In genomic region chr2:164456413-164456812, GRCm38 (mm10) we compare ENCODE assay signal across 7 mouse cellular contexts. TPM values are rescaled to one million over a fixed set of nuclear protein-coding genes. Genes with fewer than 3 reads are reported as not detected.
DNase-seq lines count a peak whose midpoint lies in the region; ATAC-seq and TF ChIP-seq lines count a peak whose summit lies in the region.

No protein-coding gene starts in this region.

- H3K9me3 ChIP-seq in limb, embryonic 11.5 days (ENCODE audit: control insufficient read depth, low read length) = no peaks in the 10 kb centered on the region
- H3K9me3 ChIP-seq in stomach, embryonic 14.5 days (ENCODE audit: control insufficient read depth, low read depth, low read length) = no peaks in the 10 kb centered on the region

- peak; percentile 9 for DNase-seq in lung, adult 2 months
- DNase-seq in lung, postnatal 14 days = no peak
- no peak for DNase-seq in limb, embryonic 11.5 days (ENCODE audit: low spot score)
- no peak for DNase-seq in retina, embryonic 14.5 days (ENCODE audit: low spot score)
- no peak for DNase-seq in thymus, postnatal 25 days

- ATAC-seq in limb, embryonic 11.5 days (ENCODE audit: insufficient number of reproducible peaks, low FRiP score, low TSS enrichment, low read depth) = no peak
- no peak for ATAC-seq in stomach, embryonic 14.5 days (ENCODE audit: insufficient number of reproducible peaks, insufficient read depth, low FRiP score, low read depth)

- peak overlapping the region; percentile 98 for H3K27ac ChIP-seq in embryonic fibroblast, embryonic 13.5 days (ENCODE audit: insufficient read depth, low read length)
- H3K27ac ChIP-seq in limb, embryonic 11.5 days (replicated peaks; ENCODE audit: low read depth, low read length) = no peak overlapping the region
- H3K27ac ChIP-seq in stomach, embryonic 14.5 days (ENCODE audit: low read length) = peak overlapping the region; percentile 63

- H3K4me1 ChIP-seq in lung, adult 2 months (ENCODE audit: control insufficient read depth, insufficient read depth, low read length) = peaks cover 22% of the 10 kb centered on the region
- H3K4me1 ChIP-seq in embryonic fibroblast, embryonic 13.5 days (ENCODE audit: control insufficient read depth, insufficient read depth, low read length) = peaks cover 16% of the 10 kb centered on the region
- H3K4me1 ChIP-seq in limb, embryonic 11.5 days (ENCODE audit: control insufficient read depth, insufficient read depth, low read length) = peaks cover 13% of the 10 kb centered on the region; the same call in 1 of the 2 replicates
- peaks cover 21% of the 10 kb centered on the region for H3K4me1 ChIP-seq in stomach, embryonic 14.5 days (ENCODE audit: control insufficient read depth, insufficient read depth, low read length)

- H3K36me3 ChIP-seq in limb, embryonic 11.5 days (ENCODE audit: control insufficient read depth, insufficient read depth, low read length) = no peaks in the 10 kb centered on the region
- no peaks in the 10 kb centered on the region for H3K36me3 ChIP-seq in stomach, embryonic 14.5 days (ENCODE audit: control insufficient read depth, insufficient read depth, low read length)

- no peak overlapping the region for H3K9ac ChIP-seq in limb, embryonic 11.5 days (ENCODE audit: low read length)
- peak overlapping the region; percentile 18; the same call in 1 of the 2 replicates for H3K9ac ChIP-seq in stomach, embryonic 14.5 days (replicated peaks; ENCODE audit: low read depth, low read length)

- no peak overlapping the region for H3K4me3 ChIP-seq in lung, adult 2 months (replicated peaks; ENCODE audit: extremely low read depth, low read depth, low read length)
- no peak overlapping the region for H3K4me3 ChIP-seq in embryonic fibroblast, embryonic 13.5 days (ENCODE audit: insufficient read depth, low read length)
- no peak overlapping the region for H3K4me3 ChIP-seq in limb, embryonic 11.5 days (ENCODE audit: low read depth, low read length)
- no peak overlapping the region for H3K4me3 ChIP-seq in stomach, embryonic 14.5 days (ENCODE audit: low read depth, low read length)

- WGBS in lung, adult 2 months = 72% methylated on average over 1 of the region's 1 CpGs
- WGBS in limb, embryonic 11.5 days = 63% methylated on average over 1 of the region's 1 CpGs
- WGBS in stomach, embryonic 14.5 days = 71% methylated on average over 1 of the region's 1 CpGs

- no peak for TF ChIP-seq CTCF in lung, adult 2 months (IDR thresholded peaks at IDR 0.05; ENCODE audit: insufficient read depth, low read length)
- TF ChIP-seq CTCF in embryonic fibroblast, embryonic 13.5 days (IDR thresholded peaks at IDR 0.05; ENCODE audit: borderline replicate concordance, insufficient read depth, low read length) = no peak

- peak overlapping the region; percentile 29; the same call in 1 of the 2 replicates for H3K4me2 ChIP-seq in limb, embryonic 11.5 days (ENCODE audit: low read depth, severe bottlenecking)
- peak overlapping the region; percentile 31; the same call in 1 of the 2 replicates for H3K4me2 ChIP-seq in stomach, embryonic 14.5 days (replicated peaks; ENCODE audit: low read depth, low read length)

- no peaks in the 10 kb centered on the region for H3K27me3 ChIP-seq in limb, embryonic 11.5 days (ENCODE audit: control insufficient read depth, insufficient read depth, low read length)
- H3K27me3 ChIP-seq in stomach, embryonic 14.5 days (ENCODE audit: control insufficient read depth, insufficient read depth, low read length) = no peaks in the 10 kb centered on the region

- TF ChIP-seq POLR2A in lung, adult 2 months (IDR thresholded peaks at IDR 0.05; ENCODE audit: borderline replicate concordance, extremely low read depth, low read depth, low read length) = no peak
- TF ChIP-seq POLR2A in embryonic fibroblast, embryonic 13.5 days (IDR thresholded peaks at IDR 0.05; ENCODE audit: low read depth, low read length) = no peak

RNA-seq across cellular contexts. Expression of gene Sys1, which starts 0.4 kb away (rescaled TPM):
- polyA plus RNA-seq in lung, adult 2 months (2012; rRNA removed) = 89.8 and 133 TPM in 2 replicates
- 23.1 and 23.6 TPM in 2 replicates for polyA plus RNA-seq in embryonic fibroblast, embryonic 13.5 days (2011; ENCODE audit: insufficient read length, low read depth, missing spikeins)
- polyA plus RNA-seq in limb, embryonic 11.5 days (2014; fragmentation: Nextera tagmentation; extraction: Ambion mirVana) = 52.6 and 53.6 TPM in 2 replicates
- polyA plus RNA-seq in stomach, embryonic 14.5 days (2014; fragmentation: Nextera tagmentation; extraction: Ambion mirVana) = 65.0 and 67.6 TPM in 2 replicates

RNA-seq across cellular contexts. Expression of gene Gm20458, which starts 4.4 kb away (rescaled TPM):
- polyA plus RNA-seq in lung, adult 2 months (2012; rRNA removed) = 47.7 and 52.2 TPM in 2 replicates
- polyA plus RNA-seq in embryonic fibroblast, embryonic 13.5 days (2011; ENCODE audit: insufficient read length, low read depth, missing spikeins) = 4.1 and 5.8 TPM in 2 replicates
- 2.8 and 3.6 TPM in 2 replicates for polyA plus RNA-seq in limb, embryonic 11.5 days (2014; fragmentation: Nextera tagmentation; extraction: Ambion mirVana)
- polyA plus RNA-seq in stomach, embryonic 14.5 days (2014; fragmentation: Nextera tagmentation; extraction: Ambion mirVana) = 7.0 and 19.1 TPM in 2 replicates

RNA-seq across cellular contexts. Expression of gene Sdc4, which starts 12.7 kb away (rescaled TPM):
- polyA plus RNA-seq in lung, adult 2 months (2012; rRNA removed) = 75.1 and 91.1 TPM in 2 replicates
- polyA plus RNA-seq in embryonic fibroblast, embryonic 13.5 days (2011; ENCODE audit: insufficient read length, low read depth, missing spikeins) = 242 and 248 TPM in 2 replicates
- polyA plus RNA-seq in limb, embryonic 11.5 days (2014; fragmentation: Nextera tagmentation; extraction: Ambion mirVana) = 22.6 and 23.6 TPM in 2 replicates
- 104 and 120 TPM in 2 replicates for polyA plus RNA-seq in stomach, embryonic 14.5 days (2014; fragmentation: Nextera tagmentation; extraction: Ambion mirVana)

RNA-seq across cellular contexts. Expression of gene Trp53tg5, which starts 17.1 kb away (rescaled TPM):
- polyA plus RNA-seq in lung, adult 2 months (2012; rRNA removed) = not detected in 2 replicates
- not detected in 2 replicates for polyA plus RNA-seq in embryonic fibroblast, embryonic 13.5 days (2011; ENCODE audit: insufficient read length, low read depth, missing spikeins)
- not detected in 2 replicates for polyA plus RNA-seq in limb, embryonic 11.5 days (2014; fragmentation: Nextera tagmentation; extraction: Ambion mirVana)
- not detected in 2 replicates for polyA plus RNA-seq in stomach, embryonic 14.5 days (2014; fragmentation: Nextera tagmentation; extraction: Ambion mirVana)

RNA-seq across cellular contexts. Expression of gene Dbndd2, which starts 29.5 kb away (rescaled TPM):
- polyA plus RNA-seq in lung, adult 2 months (2012; rRNA removed) = 52.6 and 72.9 TPM in 2 replicates
- polyA plus RNA-seq in embryonic fibroblast, embryonic 13.5 days (2011; ENCODE audit: insufficient read length, low read depth, missing spikeins) = 13.8 and 19.0 TPM in 2 replicates
- 0.38 and 1.3 TPM in 2 replicates for polyA plus RNA-seq in limb, embryonic 11.5 days (2014; fragmentation: Nextera tagmentation; extraction: Ambion mirVana)
- 8.8 and 17.9 TPM in 2 replicates for polyA plus RNA-seq in stomach, embryonic 14.5 days (2014; fragmentation: Nextera tagmentation; extraction: Ambion mirVana)
